Mouse (Mus musculus): ENCODE results near the gene Fam50a. TPM values are rescaled to one million over a fixed set of nuclear protein-coding genes. Genes with fewer than 3 reads are reported as not detected.
"Not testable (repeated sequence)": the region's sequence is repeated elsewhere in the genome, so short reads cannot be mapped to it uniquely, and the experiment has no call there.

Gene Fam50a
- total RNA-seq, 1 experiment from 2014 or later: 85.7 TPM

DNA sequence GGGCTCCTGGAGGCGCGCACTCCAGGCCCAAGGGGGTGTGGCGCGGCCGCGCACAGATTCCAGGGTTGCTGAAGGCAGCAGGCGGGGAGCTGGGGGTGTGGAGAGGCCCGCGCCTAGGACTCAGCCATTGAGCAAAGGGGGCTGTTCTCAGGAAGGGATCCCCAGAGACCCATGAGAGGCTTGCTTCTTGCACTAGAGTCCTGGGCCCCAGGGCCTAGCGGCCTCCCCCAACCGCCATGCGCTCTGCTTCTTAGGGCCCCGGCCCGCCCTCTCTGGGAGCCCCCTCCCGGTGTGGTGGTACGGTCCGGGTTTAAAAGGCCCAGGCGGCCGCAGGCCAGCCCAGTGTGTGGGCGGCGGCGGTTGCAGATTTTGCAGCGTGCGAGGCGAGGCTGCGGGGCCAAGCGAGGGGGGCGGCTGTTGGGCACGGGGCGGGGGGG lies 15.9 kb downstream of the Fam50a start, which contains the start of gene Plxna3:
Gene Plxna3, plus strand, starts transcription at position 342 of the 437 bp plus-strand sequence.
- peak; percentile 55; the same call in 1 of the 2 replicates for ATAC-seq (ENCODE audit: extremely low read depth, insufficient number of reproducible peaks, low FRiP score, poor library complexity, severe bottlenecking)

DNA sequence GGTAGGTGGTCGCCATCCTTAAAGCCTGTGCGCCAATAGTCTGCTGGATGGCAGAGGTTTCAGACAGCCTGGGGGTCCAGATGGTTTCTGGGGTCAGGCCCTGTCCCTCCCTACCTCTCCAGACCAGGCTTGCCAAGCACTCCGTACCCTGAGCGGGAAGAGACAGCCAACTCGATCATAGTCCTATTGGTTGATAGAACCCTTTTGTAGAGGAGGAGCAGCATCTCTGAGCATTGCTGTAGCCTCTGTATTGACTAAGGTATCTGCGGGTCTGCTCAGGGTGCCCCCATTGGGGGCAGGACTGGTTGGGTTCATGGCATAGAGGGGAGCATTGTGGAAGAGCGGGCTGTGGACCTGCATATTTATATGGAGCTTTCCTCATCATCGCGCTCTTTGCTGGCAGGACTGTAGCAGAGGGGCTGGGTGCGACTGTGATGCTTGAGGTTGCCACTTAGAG lies 16.4 kb downstream of the Fam50a start:
- no peak for ATAC-seq (ENCODE audit: extremely low read depth, insufficient number of reproducible peaks, low FRiP score, poor library complexity, severe bottlenecking)

GRCm38 (mm10) chrX:74330166-74330930 lies 17.5 kb downstream of the Fam50a start:
- ATAC-seq (ENCODE audit: extremely low read depth, insufficient number of reproducible peaks, low FRiP score, poor library complexity, severe bottlenecking): no peak

- ATAC-seq (ENCODE audit: extremely low read depth, insufficient number of reproducible peaks, low FRiP score, poor library complexity, severe bottlenecking): no peak
These were observed 40.0 kb downstream of the Fam50a start for GRCm38 (mm10) chrX:74352645-74353466.

GRCm38 (mm10) chrX:74353467-74353770 lies 40.6 kb downstream of the Fam50a start, which contains the start of gene Lage3:
Gene Lage3, minus strand, starts transcription at chrX:74353618.
- peak; percentile 80 for ATAC-seq (ENCODE audit: extremely low read depth, insufficient number of reproducible peaks, low FRiP score, poor library complexity, severe bottlenecking)

GRCm38 (mm10) chrX:74357069-74357468 lies 44.2 kb downstream of the Fam50a start:
- ATAC-seq (ENCODE audit: extremely low read depth, insufficient number of reproducible peaks, low FRiP score, poor library complexity, severe bottlenecking): not testable (repeated sequence)

DNA sequence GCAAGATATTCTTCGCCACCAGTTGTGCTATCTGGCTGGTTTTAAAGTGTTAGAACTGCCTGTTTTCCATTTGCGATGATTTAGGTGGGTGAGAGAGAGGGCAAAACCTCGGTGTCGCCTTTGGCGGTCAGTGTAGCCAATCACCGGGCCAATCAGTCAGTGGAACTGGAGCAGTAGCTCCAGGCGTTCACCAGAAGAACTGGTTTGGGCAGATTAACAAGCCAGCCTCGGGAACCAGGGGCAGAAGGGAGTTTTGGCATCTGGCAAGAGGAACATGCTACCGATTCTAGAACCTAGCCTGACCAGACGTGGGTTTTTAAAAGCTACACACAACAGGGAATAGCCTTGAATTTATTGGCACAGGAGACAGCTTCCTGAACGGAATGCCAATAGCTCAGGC lies 46.3 kb downstream of the Fam50a start:
- ATAC-seq (ENCODE audit: extremely low read depth, insufficient number of reproducible peaks, low FRiP score, poor library complexity, severe bottlenecking): no peak

DNA sequence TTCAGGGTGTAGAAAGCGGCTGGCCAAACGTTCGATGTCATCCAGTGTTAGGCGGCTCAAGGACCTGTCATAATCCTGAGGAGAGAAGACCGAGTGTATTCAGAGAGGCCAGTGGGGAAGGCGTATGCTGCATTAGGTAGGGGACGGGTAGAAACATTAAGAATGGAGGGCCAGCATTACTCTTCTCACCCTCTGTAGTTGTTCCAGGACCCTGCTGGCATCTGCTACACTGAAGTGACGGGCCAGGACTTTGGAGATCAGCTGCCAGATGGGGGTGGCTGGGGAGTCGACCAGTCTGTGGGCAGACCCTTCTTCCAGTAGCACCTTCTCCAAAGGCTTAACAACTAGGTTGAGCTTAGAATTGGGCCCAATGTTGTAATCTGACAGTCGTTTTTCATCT lies 54.7 kb downstream of the Fam50a start:
- ATAC-seq (ENCODE audit: extremely low read depth, insufficient number of reproducible peaks, low FRiP score, poor library complexity, severe bottlenecking): no peak

- peak; percentile 22; the same call in 1 of the 2 replicates for ATAC-seq (ENCODE audit: extremely low read depth, insufficient number of reproducible peaks, low FRiP score, poor library complexity, severe bottlenecking)
These were observed 55.5 kb downstream of the Fam50a start for GRCm38 (mm10) chrX:74368209-74368909.

Other genes with a start within 250 kb of the Fam50a start
- gene Opn1mw, start 185.6 kb upstream of the Fam50a start, total RNA-seq (2017): not detected in 2 replicates
- 27.6 and 28.6 TPM in 2 replicates for gene Mecp2, start 177.7 kb upstream of the Fam50a start, total RNA-seq (2017)
- not detected in 2 replicates for gene Tex28, start 145.2 kb upstream of the Fam50a start, total RNA-seq (2017)
- gene Tktl1, start 135.8 kb upstream of the Fam50a start, total RNA-seq (2017): 0.35 and 0.49 TPM in 2 replicates
- 1,056 and 1,114 TPM in 2 replicates for gene Flna, start 63.2 kb upstream of the Fam50a start, total RNA-seq (2017)
- 61.5 and 63.0 TPM in 2 replicates for gene Emd, start 58.3 kb upstream of the Fam50a start, total RNA-seq (2017)
- 816 and 927 TPM in 2 replicates for gene Rpl10, start 42.2 kb upstream of the Fam50a start, total RNA-seq (2017)
- 124 and 125 TPM in 2 replicates for gene Taz, start 31.1 kb upstream of the Fam50a start, total RNA-seq (2017)
- 31.2 and 32.5 TPM in 2 replicates for gene Dnase1l1, start 30.7 kb upstream of the Fam50a start, total RNA-seq (2017)
- gene Atp6ap1, start 15.9 kb upstream of the Fam50a start, total RNA-seq (2017): 400 and 416 TPM in 2 replicates
- gene Gdi1, start 8.0 kb upstream of the Fam50a start, total RNA-seq (2017): 256 and 284 TPM in 2 replicates
- gene Plxna3, start 16.0 kb downstream of the Fam50a start, total RNA-seq (2017): 2.9 and 3.4 TPM in 2 replicates
- gene Lage3, start 40.6 kb downstream of the Fam50a start, total RNA-seq (2017): 3.6 and 4.5 TPM in 2 replicates
- 7.8 and 7.9 TPM in 2 replicates for gene Ubl4a, start 60.2 kb downstream of the Fam50a start, total RNA-seq (2017)
- gene Slc10a3, start 60.3 kb downstream of the Fam50a start, total RNA-seq (2017): 12.9 and 14.2 TPM in 2 replicates
- gene Fam3a, start 80.2 kb downstream of the Fam50a start, total RNA-seq (2017): 22.6 and 27.9 TPM in 2 replicates
- 48.4 and 59.4 TPM in 2 replicates for gene Ikbkg, start 80.3 kb downstream of the Fam50a start, total RNA-seq (2017)
- 95.0 and 103 TPM in 2 replicates for gene G6pdx, start 116.2 kb downstream of the Fam50a start, total RNA-seq (2017)
- gene Gm6880, start 168.4 kb downstream of the Fam50a start, total RNA-seq (2017): not detected in 2 replicates

All from neutrophil, adult 5-6 weeks (primary cell).